Mouse (Mus musculus) kidney, postnatal 4 days (tissue): ENCODE measurements around the gene Ubac2.

Experiments
- DNase-seq, 2 experiments: peaks; one replicate each; pipeline ENCODE4 v3.0.0; 2021; ENCODE audit warnings: mixed read lengths in 2 of 2

Ubac2 gene

DNA sequence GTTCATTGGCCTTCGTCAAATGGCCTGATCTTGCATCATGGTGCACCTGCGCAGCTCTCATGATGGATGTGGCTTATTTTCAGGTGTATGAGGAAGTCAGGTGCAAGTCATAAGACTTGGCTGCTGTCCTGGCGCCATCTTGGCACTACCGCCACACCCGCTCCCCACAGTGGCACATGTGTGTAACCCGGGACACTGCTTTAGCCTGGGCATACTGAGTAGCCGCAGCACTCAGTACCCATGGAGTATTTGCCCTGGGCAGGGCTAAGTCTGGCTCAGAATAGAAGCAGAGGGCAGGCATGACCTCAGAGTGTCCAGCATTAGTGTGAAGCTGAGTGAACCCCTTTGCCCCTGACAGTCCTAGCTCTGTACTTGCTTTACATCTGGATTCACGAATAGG is 49.0 kb downstream of the Ubac2 start:
- DNase-seq, result no peak

- peak; percentile 76 to 77 for DNase-seq
Measured at GRCm38 (mm10) chr14:121928375-121929137, 50.1 kb downstream of the Ubac2 start.

- no peak for DNase-seq
Measured at GRCm38 (mm10) chr14:121929243-121929951, 51.0 kb downstream of the Ubac2 start.

DNA sequence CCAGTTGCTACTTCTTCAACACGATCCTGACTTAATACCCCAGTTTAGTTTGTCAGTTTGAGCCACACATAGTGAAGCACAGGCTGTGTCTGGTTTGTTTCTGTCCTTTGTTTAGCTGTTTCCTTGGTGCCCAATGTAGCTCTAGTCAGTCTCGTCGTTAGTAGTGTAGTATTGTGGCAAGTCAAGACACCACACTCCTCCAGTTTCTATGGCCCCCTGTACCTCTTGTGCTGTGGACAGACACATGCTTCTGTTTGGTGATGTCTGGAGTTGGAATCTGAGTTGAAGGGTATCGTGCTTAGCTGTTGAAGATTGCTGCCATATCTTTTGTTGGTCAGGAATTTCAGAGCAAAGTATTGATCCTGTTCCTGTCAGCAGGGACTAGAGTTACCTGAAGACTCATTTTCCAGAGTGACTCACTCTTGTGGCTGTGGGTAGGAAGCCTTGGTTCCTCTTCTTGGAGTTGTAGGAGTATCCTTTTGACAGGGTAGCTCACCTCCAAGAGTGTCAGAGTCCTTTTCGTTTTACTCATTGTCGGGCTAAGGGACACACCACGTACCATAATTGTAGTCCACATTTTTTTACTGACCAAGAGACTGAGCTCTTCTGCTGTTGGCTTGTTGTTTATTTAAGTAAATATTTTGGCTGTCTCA is 52.4 kb downstream of the Ubac2 start:
- DNase-seq, result no peak

DNA sequence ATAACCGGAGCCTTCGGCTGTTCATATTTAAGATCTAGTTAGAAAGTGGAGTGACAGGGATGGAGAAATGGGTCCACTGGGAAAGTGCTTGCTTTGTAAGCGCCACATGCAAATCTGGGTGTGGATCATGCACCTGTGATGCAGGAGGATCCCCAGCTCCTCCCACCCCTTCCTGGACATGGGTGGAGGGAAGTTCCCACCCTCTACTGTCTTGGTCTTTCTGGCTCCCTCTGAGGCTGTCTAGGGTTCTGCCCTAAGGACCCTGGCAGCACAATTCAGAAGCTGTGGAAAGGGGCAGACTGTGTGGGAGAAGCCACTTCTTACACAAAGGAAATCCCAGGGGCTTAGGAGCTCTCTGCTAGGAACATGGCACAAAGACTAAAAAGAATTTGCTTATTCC is 53.2 kb downstream of the Ubac2 start:
- no peak for DNase-seq

DNA sequence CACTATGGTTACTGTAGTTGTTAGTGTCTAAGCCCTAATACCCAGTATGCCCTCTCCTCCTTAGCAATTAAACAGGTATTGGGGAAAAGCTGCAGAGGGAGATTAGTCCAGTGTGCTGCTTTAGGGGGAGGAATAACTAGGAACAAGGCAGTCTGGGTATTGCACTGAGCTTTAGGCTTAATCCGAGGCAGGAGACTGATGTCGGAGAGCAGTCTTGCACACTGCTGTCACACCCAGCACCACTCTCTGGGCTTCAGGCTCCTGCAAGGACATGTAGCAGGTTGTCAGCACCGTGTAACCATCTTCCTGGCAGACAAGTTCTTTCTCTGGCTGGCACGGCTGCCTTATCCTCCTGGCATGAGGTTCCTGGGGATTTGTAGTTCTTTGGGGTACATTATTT is 53.8 kb downstream of the Ubac2 start:
- no peak for DNase-seq

DNA sequence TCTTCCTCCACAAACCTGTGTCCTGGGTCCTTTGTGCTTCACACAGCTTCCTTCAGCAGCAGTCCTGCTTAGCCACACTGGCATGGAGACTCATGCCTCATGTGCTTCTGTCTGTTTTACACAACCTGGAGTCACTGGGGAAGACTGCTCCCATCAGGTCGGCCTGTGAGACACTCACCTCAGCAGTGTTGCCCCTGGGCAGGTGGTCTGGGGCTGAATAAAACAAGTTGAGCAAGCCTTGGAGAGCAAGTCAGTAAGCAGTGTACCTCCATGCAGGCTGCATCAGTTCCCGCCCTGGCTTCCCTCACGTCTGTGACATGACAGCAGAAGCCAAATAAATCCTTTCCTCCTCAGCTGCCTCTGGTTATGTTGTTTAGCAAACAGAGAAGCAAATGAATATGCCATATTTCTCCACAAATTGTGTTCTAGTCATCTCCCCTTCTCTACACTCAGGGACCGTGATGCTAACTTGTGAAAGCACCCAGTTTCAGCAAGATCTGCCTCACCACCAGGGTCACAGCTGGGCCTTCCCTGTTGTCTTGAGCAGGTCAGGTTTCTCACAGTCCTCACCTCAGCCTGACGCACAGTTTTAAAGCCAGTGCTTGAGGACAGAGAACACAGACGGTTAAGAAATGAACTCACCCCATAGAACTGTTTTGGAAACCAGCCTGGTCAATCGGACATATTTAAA is 55.6 kb downstream of the Ubac2 start:
- DNase-seq, result no peak

GRCm38 (mm10) chr14:121934597-121934946 is 56.2 kb downstream of the Ubac2 start:
- DNase-seq, result no peak

- DNase-seq, result no peak
Measured at GRCm38 (mm10) chr14:121936356-121936755, 57.9 kb downstream of the Ubac2 start.

DNA sequence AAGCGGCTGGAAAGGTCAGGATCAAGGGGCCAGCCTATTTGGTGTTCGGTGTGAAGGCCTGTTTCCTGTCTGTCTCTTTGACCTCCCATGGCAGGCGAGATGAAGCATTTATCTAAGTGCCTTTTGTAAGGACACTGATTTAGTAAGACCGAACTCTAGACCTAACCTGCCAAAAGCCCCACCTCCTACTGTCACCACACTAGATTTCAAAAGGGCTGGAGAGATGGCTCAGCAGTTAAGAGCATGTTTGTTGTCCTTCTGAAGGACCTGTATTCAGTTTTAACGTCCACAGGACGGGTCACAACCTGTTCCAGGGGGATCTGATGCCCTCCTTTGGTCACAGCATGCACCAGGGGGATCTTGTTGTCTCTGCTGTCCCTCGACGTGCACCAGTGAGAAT is 58.4 kb downstream of the Ubac2 start:
- no peak for DNase-seq

DNA sequence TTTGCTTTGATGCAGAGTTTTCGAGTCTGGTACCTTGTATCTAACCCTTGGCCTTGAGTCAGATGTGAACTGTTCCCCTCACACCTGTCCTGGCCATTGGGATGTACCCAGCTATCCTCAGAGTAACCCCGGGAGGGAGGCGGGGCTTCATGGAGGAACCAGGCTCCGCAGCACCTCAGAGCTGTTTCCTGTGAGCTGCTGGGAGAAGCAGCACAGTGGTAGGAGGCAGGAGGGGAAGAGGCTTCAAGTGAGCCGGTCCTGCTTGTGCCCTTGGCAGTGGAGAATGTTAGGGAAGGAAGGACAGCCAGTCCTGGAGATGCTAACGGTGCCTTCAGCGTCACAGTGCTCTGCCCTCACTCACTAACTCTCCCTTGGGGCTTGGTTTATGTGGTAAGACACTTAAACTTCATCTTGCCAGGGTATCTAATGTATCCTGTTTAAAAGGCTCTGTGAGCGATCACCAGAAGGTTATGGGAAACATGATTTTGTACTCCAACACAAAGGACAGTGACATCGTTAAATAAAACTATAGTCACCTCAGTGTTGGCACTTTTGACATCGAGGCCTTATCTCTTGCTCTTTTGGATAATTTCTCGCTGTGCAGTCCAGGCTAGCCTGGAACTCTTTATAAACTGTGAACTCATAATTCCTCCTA is 59.3 kb downstream of the Ubac2 start:
- no peak for DNase-seq

DNA sequence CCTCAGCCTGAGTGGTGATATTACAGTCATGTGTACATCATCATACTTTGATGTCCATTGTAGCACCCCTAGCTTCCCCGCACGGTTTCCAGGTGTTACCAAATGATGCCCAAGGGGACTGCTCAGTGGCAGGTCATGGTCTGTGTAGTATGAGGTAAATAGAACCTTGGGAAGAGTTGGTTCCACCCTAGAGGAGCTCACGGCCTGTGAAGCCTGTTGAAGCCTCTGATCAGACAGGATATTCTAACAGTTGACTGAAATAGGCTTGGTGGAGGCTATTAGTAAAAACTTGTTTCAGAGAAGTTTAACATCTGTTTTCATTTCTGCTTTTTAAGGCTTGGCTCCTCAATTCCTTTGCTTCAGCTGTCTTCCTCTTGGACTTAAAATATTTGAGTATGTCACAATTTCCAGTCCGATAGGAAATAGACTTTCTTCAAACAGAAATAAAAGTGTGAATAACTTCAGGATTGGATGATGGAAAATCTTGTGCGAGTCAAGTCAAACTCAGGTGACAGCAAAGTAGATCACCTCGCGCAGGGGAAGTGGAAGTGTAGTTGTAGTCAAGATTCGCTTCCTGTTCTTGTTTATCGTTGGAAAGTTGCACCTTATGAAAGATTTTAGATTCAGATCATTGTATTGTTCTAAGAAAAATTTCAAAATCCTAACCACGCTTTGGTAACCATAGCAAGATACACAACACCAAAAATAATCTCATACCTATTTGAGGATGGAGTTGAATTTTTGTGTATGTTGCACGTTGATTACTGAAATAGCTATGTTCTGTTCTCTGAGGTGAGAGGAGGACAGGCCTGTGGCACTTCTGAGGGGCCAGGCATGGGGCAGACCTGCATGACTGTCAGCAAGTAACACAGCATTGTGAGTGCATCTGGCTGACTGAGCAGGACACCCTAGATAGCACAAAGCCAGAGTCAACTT is 60.1 kb downstream of the Ubac2 start:
- no peak for DNase-seq

GRCm38 (mm10) chr14:121939582-121939981 is 61.2 kb downstream of the Ubac2 start:
- DNase-seq, result no peak

DNA sequence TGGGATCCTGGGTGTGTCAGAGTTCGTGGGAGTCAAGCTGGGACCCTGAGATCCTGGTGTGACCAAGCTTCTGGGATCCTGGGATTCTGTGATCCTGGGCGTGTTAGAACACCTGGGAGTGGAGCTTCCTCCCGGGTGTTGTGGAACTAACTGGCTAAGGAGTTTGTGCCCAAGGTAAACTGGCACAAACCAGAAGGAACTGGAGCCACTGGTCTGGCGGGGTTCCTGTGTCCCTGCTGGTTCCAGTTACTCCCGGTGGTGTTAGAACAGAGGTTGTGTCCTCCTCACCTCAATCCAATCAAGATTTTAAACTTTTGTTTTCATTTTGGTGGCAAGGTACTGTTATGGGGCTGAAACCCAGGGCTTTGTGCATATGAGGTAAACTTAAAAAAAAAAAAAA is 67.7 kb downstream of the Ubac2 start:
- no peak for DNase-seq

GRCm38 (mm10) chr14:121946728-121947127 is 68.3 kb downstream of the Ubac2 start:
- DNase-seq, result no peak

- no peak for DNase-seq
Measured at GRCm38 (mm10) chr14:121947201-121947760, 68.9 kb downstream of the Ubac2 start.

GRCm38 (mm10) chr14:121947966-121948365 is 69.5 kb downstream of the Ubac2 start:
- no peak for DNase-seq

- no peak for DNase-seq
Measured at GRCm38 (mm10) chr14:121949436-121949835, 71.0 kb downstream of the Ubac2 start.

- no peak for DNase-seq
Measured at GRCm38 (mm10) chr14:121949897-121950296, 71.5 kb downstream of the Ubac2 start.

- DNase-seq, result no peak
Measured at GRCm38 (mm10) chr14:121951399-121952045, 73.1 kb downstream of the Ubac2 start.

DNA sequence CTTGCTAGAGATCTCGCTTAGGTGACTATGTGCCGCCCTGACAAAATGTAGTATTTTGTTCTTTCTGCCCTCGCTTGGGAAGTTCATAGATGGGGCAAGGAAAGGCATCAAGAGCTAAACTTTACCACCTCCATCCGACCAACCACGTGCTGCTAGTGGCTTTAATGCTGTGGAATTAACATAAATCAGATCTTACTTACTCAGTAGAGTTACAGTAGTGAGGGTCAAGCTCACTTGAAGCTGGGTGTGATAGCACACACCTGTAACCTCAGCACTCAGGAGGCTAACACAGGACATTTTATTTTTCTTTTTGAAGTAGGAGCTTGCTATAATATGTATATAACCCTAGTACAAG is 73.6 kb downstream of the Ubac2 start:
- no peak for DNase-seq
